Mouse (Mus musculus) liver, embryonic 16.5 days (tissue): ENCODE measurements around the gene 0610012G03Rik. TPM values are rescaled to one million over a fixed set of nuclear protein-coding genes. Genes with fewer than 3 reads are reported as not detected.
A peak's percentile ranks its signal among the peaks of the same experiment; 100 is the strongest.
"Not testable (repeated sequence)": the region's sequence is repeated elsewhere in the genome, so short reads cannot be mapped to it uniquely, and the experiment has no call there.

Experiments
- ATAC-seq: fragments of 200-750 bp; cut with Nextera tagmentation; 2 replicates; pipeline ENCODE4 v1.8.0; 2017; ENCODE audit warnings: low read depth, mild to moderate bottlenecking, moderate number of reproducible peaks, moderate library complexity
- H3K27ac ChIP-seq: fragments of 300-500 bp; sonication (generic); 2 replicates; pipeline ENCODE4 v1.5.1; 2014; ENCODE audit warnings: mild to moderate bottlenecking, low read length
- H3K27me3 ChIP-seq: fragments of 300-500 bp; sonication (generic); 2 replicates; pipeline ENCODE4 v1.6.1; 2014; ENCODE audit warnings: low read depth, low read length, mixed read lengths; ENCODE audit not compliant: control insufficient read depth, insufficient read depth
- H3K36me3 ChIP-seq: fragments of 300-500 bp; sonication (generic); 2 replicates; pipeline ENCODE4 v1.6.1; 2014; ENCODE audit warnings: mild to moderate bottlenecking; ENCODE audit not compliant: control insufficient read depth, insufficient read depth
- H3K4me1 ChIP-seq: fragments of 300-500 bp; sonication (generic); 2 replicates; pipeline ENCODE4 v1.6.1; 2014; ENCODE audit warnings: low read depth, low read length, mixed read lengths; ENCODE audit not compliant: control insufficient read depth
- H3K4me2 ChIP-seq: fragments of 300-500 bp; sonication (generic); 2 replicates; pipeline ENCODE4 v1.6.1; 2014; ENCODE audit warnings: low read depth, low read length, mixed read lengths
- H3K4me3 ChIP-seq: fragments of 300-500 bp; sonication (generic); 2 replicates; pipeline ENCODE4 v1.5.1; 2014; ENCODE audit warnings: low read depth, mild to moderate bottlenecking, low read length
- H3K9ac ChIP-seq: fragments of 300-500 bp; sonication (generic); 2 replicates; pipeline ENCODE4 v1.6.1; 2014; ENCODE audit warnings: low read depth, low read length
- H3K9me3 ChIP-seq: fragments of 300-500 bp; sonication (generic); replicated peaks from 2 replicates; pipeline ENCODE4 v1.6.1; 2016; ENCODE audit warnings: low read length; ENCODE audit not compliant: control insufficient read depth
- WGBS: fragments of 180-500 bp; shearing (Covaris S2); extraction: QIAGEN DNeasy Blood & Tissue Kit; methylation state at CpG from one replicate; pipeline ENCODE4 v1.1.7; 2014; ENCODE audit not compliant: insufficient replicate concordance; 5-methylcytosine and 5-hydroxymethylcytosine counted together
- polyA plus RNA-seq: library from polyadenylated mRNA; unstranded; fragments of >200 nt; fragmentation: Nextera tagmentation; extraction: Ambion mirVana; gene quantifications from 2 replicates; pipeline ENCODE4 v1.2.1, GENCODE M21; 2015

Gene 0610012G03Rik
- polyA plus RNA-seq, 1 experiment from 2014 or later = 36.7 TPM

- Histone ChIP-seq H3K4me1 (peaks cover 26% of the 10 kb centered on the region), H3K4me3 (peak overlapping the region; percentile 91), H3K27me3 (no peaks in the 10 kb centered on the region), H3K9ac (peak overlapping the region; percentile 80), H3K4me2 (peak overlapping the region; percentile 91), H3K9me3 (no peaks in the 10 kb centered on the region), H3K27ac (peak overlapping the region; percentile 74), H3K36me3 (peaks cover 2% of the 10 kb centered on the region; the same call in 1 of the 2 replicates)
- under 1% methylated on average over 37 of the region's 38 CpGs for WGBS
- no peak; the same call in 1 of the 2 replicates for ATAC-seq
Measured at GRCm38 (mm10) chr16:31947901-31948316, 385 bp downstream of the 0610012G03Rik start.

GRCm38 (mm10) chr16:31947333-31947732 lies 961 bp downstream of the 0610012G03Rik start:
- peak overlapping the region; percentile 80 for H3K9ac ChIP-seq
- H3K4me3 ChIP-seq = peak overlapping the region; percentile 91
- no peaks in the 10 kb centered on the region for H3K27me3 ChIP-seq
- H3K4me2 ChIP-seq = peak overlapping the region; percentile 91
- no peaks in the 10 kb centered on the region for H3K9me3 ChIP-seq
- peaks cover 2% of the 10 kb centered on the region; the same call in 1 of the 2 replicates for H3K36me3 ChIP-seq
- H3K27ac ChIP-seq = peak overlapping the region; percentile 74
- peaks cover 26% of the 10 kb centered on the region for H3K4me1 ChIP-seq
- WGBS = 7% methylated on average over 8 of the region's 8 CpGs
- no peak for ATAC-seq

- not testable (repeated sequence) for H3K4me2 ChIP-seq, H3K4me3 ChIP-seq, H3K9me3 ChIP-seq, H3K27ac ChIP-seq, ATAC-seq, H3K9ac ChIP-seq, H3K27me3 ChIP-seq, H3K36me3 ChIP-seq
- WGBS = 69% methylated on average over 6 of the region's 6 CpGs
- peaks cover 26% of the 10 kb centered on the region for H3K4me1 ChIP-seq
Measured at GRCm38 (mm10) chr16:31945986-31946385, 2.3 kb downstream of the 0610012G03Rik start.

- Histone ChIP-seq H3K4me2 (no peak overlapping the region), H3K4me3 (no peak overlapping the region), H3K9ac (no peak overlapping the region), H3K27me3 (no peaks in the 10 kb centered on the region), H3K4me1 (peaks cover 26% of the 10 kb centered on the region), H3K36me3 (no peaks in the 10 kb centered on the region; the same call in 1 of the 2 replicates), H3K9me3 (no peaks in the 10 kb centered on the region), H3K27ac (no peak overlapping the region)
- WGBS = 72% methylated on average over 6 of the region's 6 CpGs
- ATAC-seq = no peak
Measured at GRCm38 (mm10) chr16:31945372-31945771, 2.9 kb downstream of the 0610012G03Rik start.

GRCm38 (mm10) chr16:31944698-31945255 lies 3.5 kb downstream of the 0610012G03Rik start:
- Histone ChIP-seq H3K36me3 (no peaks in the 10 kb centered on the region), H3K27me3 (no peaks in the 10 kb centered on the region), H3K4me3 (no peak overlapping the region), H3K9ac (no peak overlapping the region), H3K9me3 (no peaks in the 10 kb centered on the region), H3K4me1 (peaks cover 26% of the 10 kb centered on the region), H3K4me2 (no peak overlapping the region), H3K27ac (no peak overlapping the region)
- ATAC-seq = no peak
- 75% methylated on average over 12 of the region's 12 CpGs for WGBS

GRCm38 (mm10) chr16:31943980-31944379 lies 4.3 kb downstream of the 0610012G03Rik start:
- no peak overlapping the region for H3K9ac ChIP-seq
- whole genome bisulfite sequencing = 6% methylated on average over 10 of the region's 10 CpGs
- no peak overlapping the region for H3K4me3 ChIP-seq
- peaks cover 18% of the 10 kb centered on the region for H3K4me1 ChIP-seq
- no peaks in the 10 kb centered on the region for H3K27me3 ChIP-seq
- H3K9me3 ChIP-seq = no peaks in the 10 kb centered on the region
- ATAC-seq = no peak
- no peak overlapping the region for H3K27ac ChIP-seq
- H3K36me3 ChIP-seq = no peaks in the 10 kb centered on the region
- no peak overlapping the region for H3K4me2 ChIP-seq

- Histone ChIP-seq H3K4me2 (no peak overlapping the region), H3K4me3 (no peak overlapping the region), H3K27ac (no peak overlapping the region), H3K27me3 (peaks cover 10% of the 10 kb centered on the region), H3K4me1 (no peaks in the 10 kb centered on the region; the same call in 1 of the 2 replicates), H3K9me3 (no peaks in the 10 kb centered on the region), H3K9ac (no peak overlapping the region), H3K36me3 (no peaks in the 10 kb centered on the region)
- WGBS = 24% methylated on average over 2 of the region's 2 CpGs
- ATAC-seq = no peak
Measured at GRCm38 (mm10) chr16:31940586-31940985, 7.7 kb downstream of the 0610012G03Rik start.

GRCm38 (mm10) chr16:31938856-31939255 lies 9.4 kb downstream of the 0610012G03Rik start:
- H3K4me1 ChIP-seq = no peaks in the 10 kb centered on the region; the same call in none of the 2 replicates
- no peak overlapping the region for H3K9ac ChIP-seq
- no peak overlapping the region for H3K4me3 ChIP-seq
- peaks cover 28% of the 10 kb centered on the region for H3K27me3 ChIP-seq
- ATAC-seq = no peak
- H3K36me3 ChIP-seq = no peaks in the 10 kb centered on the region
- WGBS = 35% methylated on average over 6 of the region's 6 CpGs
- no peak overlapping the region for H3K4me2 ChIP-seq
- H3K9me3 ChIP-seq = no peaks in the 10 kb centered on the region
- no peak overlapping the region for H3K27ac ChIP-seq

GRCm38 (mm10) chr16:31936568-31936967 lies 11.7 kb downstream of the 0610012G03Rik start:
- Histone ChIP-seq H3K4me2 (no peak overlapping the region), H3K27ac (no peak overlapping the region), H3K4me3 (no peak overlapping the region), H3K27me3 (peaks cover 49% of the 10 kb centered on the region), H3K9ac (no peak overlapping the region), H3K36me3 (no peaks in the 10 kb centered on the region), H3K4me1 (peaks cover 8% of the 10 kb centered on the region), H3K9me3 (no peaks in the 10 kb centered on the region)
- 68% methylated on average over 4 of the region's 4 CpGs for WGBS
- ATAC-seq = no peak
